Mouse (Mus musculus) Patski (cell line): ENCODE measurements around the gene Pemt. TPM values are rescaled to one million over a fixed set of nuclear protein-coding genes. Genes with fewer than 3 reads are reported as not detected.
A peak's percentile ranks its signal among the peaks of the same experiment; 100 is the strongest.

Source experiments
- ATAC-seq: fragments of 100-300 bp; one replicate; pipeline ENCODE4 v1.8.0; 2021
- CTCF ChIA-PET: fragments of 350-600 bp; sonication (Branson Sonifier 250); formaldehyde crosslinking; loops from one replicate; lab custom pipeline; 2022; ENCODE audit warnings: inconsistent platforms; lab: Charles Lee
- POLR2A ChIA-PET: fragments of 350-600 bp; sonication (Branson Sonifier 250); formaldehyde crosslinking; loops from one replicate; lab custom pipeline; 2022; ENCODE audit warnings: antibody characterized with exemption, inconsistent platforms; lab: Charles Lee
- DNase-seq: peaks from one replicate; pipeline ENCODE4 v3.0.0-alpha.2; 2011; ENCODE audit warnings: low read depth, low spot score
- H3K27me3 ChIP-seq: fragments of 371-371 bp; one replicate; pipeline ENCODE4 v1.5.1; 2021
- CTCF ChIP-seq: fragments of 100-300 bp; IDR thresholded peaks from one replicate; pipeline ENCODE4 v1.5.1; 2021
- in situ Hi-C: fragments of 300-500 bp; cut with MboI; formaldehyde crosslinking; loops from 3 replicates; pipeline ENCODE4 v1.11.1; 2018; ENCODE audit warnings: low pct_unique_long_range_greater_than_20kb, mixed read lengths
- polyA plus RNA-seq: library from polyadenylated mRNA; unstranded; gene quantifications from one replicate; pipeline ENCODE4 v1.2.3, GENCODE M21; 2021

The Pemt gene
- polyA plus RNA-seq, result 6.9 TPM

GRCm38 (mm10) chr11:60046058-60046735 is at the start of gene Pemt:
TSS of gene Pemt (minus strand) at chr11:60046489.
- in situ Hi-C loops, result no loop called here
- ATAC-seq (peak; percentile 91), DNase-seq (peak; percentile 81)
- TF ChIP-seq CTCF, result peak; percentile 43
- no peaks in the 10 kb centered on the region for H3K27me3 ChIP-seq
- ChIA-PET CTCF (interaction anchor here (1.1 to 1.4 kb wide), 3 partner anchors 10 to 31 kb away, joined by 3 to 4 read pairs (median 4); no protein-coding TSS in a partner anchor), POLR2A (no interaction called here)

- no peak for ATAC-seq
- DNase-seq, result no peak
- ChIA-PET CTCF (interaction anchor here (0.9 kb wide), 1 partner anchor 83 kb away, joined by 3 read pairs; no protein-coding TSS in a partner anchor), POLR2A (interaction anchor here (1.4 kb wide), 1 partner anchor 10 kb away, joined by 4 read pairs; the partner anchor contains the start of gene Rai1)
- TF ChIP-seq CTCF, result no peak
- in situ Hi-C loops, result loop anchor here (5.0 to 25.0 kb wide), 3 partner anchors 102 to 317 kb away; no protein-coding TSS in a partner anchor
- no peaks in the 10 kb centered on the region for H3K27me3 ChIP-seq
These were observed 48.9 kb upstream of the Pemt start for GRCm38 (mm10) chr11:60094909-60095810.

- in situ Hi-C loops, result loop anchor here (25.0 kb wide), 1 partner anchor 193 kb away; no protein-coding TSS in a partner anchor
- TF ChIP-seq CTCF, result no peak
- ChIA-PET CTCF (interaction anchor here (0.7 to 0.9 kb wide), 2 partner anchors 9 to 85 kb away, joined by 3 read pairs; no protein-coding TSS in a partner anchor), POLR2A (interaction anchor here (1.4 kb wide), 1 partner anchor 11 kb away, joined by 4 read pairs; the partner anchor contains the start of gene Rai1)
- no peaks in the 10 kb centered on the region for H3K27me3 ChIP-seq
- no peak for ATAC-seq
- no peak for DNase-seq
These were observed 47.8 kb upstream of the Pemt start for GRCm38 (mm10) chr11:60093984-60094587.

- TF ChIP-seq CTCF, result no peak
- in situ Hi-C loops, result loop anchor here (25.0 kb wide), 1 partner anchor 194 kb away; no protein-coding TSS in a partner anchor
- ChIA-PET CTCF (no interaction called here), POLR2A (no interaction called here)
- ATAC-seq, result no peak
- DNase-seq, result no peak
- H3K27me3 ChIP-seq, result no peaks in the 10 kb centered on the region
These were observed 46.9 kb upstream of the Pemt start for GRCm38 (mm10) chr11:60093227-60093626.

GRCm38 (mm10) chr11:60091422-60091761 is 45.1 kb upstream of the Pemt start:
- no peaks in the 10 kb centered on the region for H3K27me3 ChIP-seq
- POLR2A ChIA-PET, result interaction anchor here (0.9 kb wide), 1 partner anchor 17 kb away, joined by 3 read pairs; no protein-coding TSS in a partner anchor
- DNase-seq (no peak), ATAC-seq (no peak)
- in situ Hi-C loops, result loop anchor here (25.0 kb wide), 1 partner anchor 196 kb away; no protein-coding TSS in a partner anchor
- CTCF ChIA-PET, result no interaction called here
- no peak for TF ChIP-seq CTCF

GRCm38 (mm10) chr11:60090696-60091421 is 44.6 kb upstream of the Pemt start:
- ChIA-PET POLR2A (interaction anchor here (0.6 to 0.9 kb wide), 2 partner anchors 18 to 206 kb away, joined by 3 read pairs; no protein-coding TSS in a partner anchor), CTCF (interaction anchor here (1.2 kb wide), 1 partner anchor 15 kb away, joined by 5 read pairs; no protein-coding TSS in a partner anchor)
- ATAC-seq (no peak), DNase-seq (no peak)
- TF ChIP-seq CTCF, result no peak
- in situ Hi-C loops, result loop anchor here (25.0 kb wide), 1 partner anchor 196 kb away; no protein-coding TSS in a partner anchor
- no peaks in the 10 kb centered on the region for H3K27me3 ChIP-seq

- no peaks in the 10 kb centered on the region for H3K27me3 ChIP-seq
- ChIA-PET POLR2A (no interaction called here), CTCF (no interaction called here)
- in situ Hi-C loops, result loop anchor here (25.0 kb wide), 1 partner anchor 198 kb away; no protein-coding TSS in a partner anchor
- ATAC-seq (no peak), DNase-seq (no peak)
- no peak for TF ChIP-seq CTCF
These were observed 42.7 kb upstream of the Pemt start for GRCm38 (mm10) chr11:60088947-60089346.

GRCm38 (mm10) chr11:60086676-60087075 is 40.4 kb upstream of the Pemt start:
- ATAC-seq (no peak), DNase-seq (no peak)
- CTCF ChIA-PET, result interaction anchor here (1.2 kb wide), 1 partner anchor 10 kb away, joined by 3 read pairs; no protein-coding TSS in a partner anchor

GRCm38 (mm10) chr11:60084589-60084988 is 38.3 kb upstream of the Pemt start:
- POLR2A ChIA-PET, result no interaction called here
- peak; percentile 94 for TF ChIP-seq CTCF
- ATAC-seq (no peak), DNase-seq (no peak)
- CTCF ChIA-PET, result interaction anchor here (0.9 to 1.7 kb wide), 2 partner anchors 100 to 115 kb away, joined by 3 to 4 read pairs; no protein-coding TSS in a partner anchor
- H3K27me3 ChIP-seq, result peaks cover 9% of the 10 kb centered on the region
- in situ Hi-C loops, result loop anchor here (25.0 kb wide), 1 partner anchor 203 kb away; no protein-coding TSS in a partner anchor

More at GRCm38 (mm10) chr11:60086676-60087075, 40.4 kb upstream of the Pemt start:
- TF ChIP-seq CTCF, result no peak
- H3K27me3 ChIP-seq, result peaks cover 4% of the 10 kb centered on the region
- POLR2A ChIA-PET, result interaction anchor here (0.5 kb wide), 1 partner anchor 11 kb away, joined by 3 read pairs; no protein-coding TSS in a partner anchor
- in situ Hi-C loops, result loop anchor here (25.0 kb wide), 1 partner anchor 201 kb away; no protein-coding TSS in a partner anchor
